Mouse (Mus musculus): ENCODE results near the gene Inpp5b.
"Not testable (repeated sequence)": the region's sequence is repeated elsewhere in the genome, so short reads cannot be mapped to it uniquely, and the experiment has no call there.

Gene Inpp5b

DNA sequence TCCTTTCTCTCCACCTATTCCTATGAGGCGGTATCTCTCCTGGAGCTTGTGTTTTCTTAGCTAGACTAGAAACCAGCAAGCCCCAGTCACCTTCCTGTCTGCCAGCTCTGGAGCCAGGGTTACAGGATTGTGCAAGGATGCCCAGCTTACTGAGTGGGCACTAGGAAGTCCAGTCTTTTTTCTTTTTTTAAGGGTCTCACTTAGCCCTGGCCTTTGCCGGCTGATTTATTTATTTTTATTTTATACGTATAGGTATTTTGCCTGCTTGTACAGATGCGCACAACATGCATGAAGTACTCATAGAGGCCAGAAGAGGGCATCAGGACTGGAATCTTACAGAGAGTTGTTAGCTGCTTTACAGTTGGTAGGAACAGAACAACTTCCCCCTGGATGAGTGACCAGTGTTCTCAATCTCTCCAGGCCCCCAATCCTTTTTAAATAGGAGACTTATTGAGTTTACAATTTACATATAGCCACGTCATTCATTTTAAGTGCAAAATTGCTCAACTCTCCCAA, 30.8 kb upstream of the Inpp5b start:
- DNase-seq = peak in 1 of 2 experiments; percentile 59

DNA sequence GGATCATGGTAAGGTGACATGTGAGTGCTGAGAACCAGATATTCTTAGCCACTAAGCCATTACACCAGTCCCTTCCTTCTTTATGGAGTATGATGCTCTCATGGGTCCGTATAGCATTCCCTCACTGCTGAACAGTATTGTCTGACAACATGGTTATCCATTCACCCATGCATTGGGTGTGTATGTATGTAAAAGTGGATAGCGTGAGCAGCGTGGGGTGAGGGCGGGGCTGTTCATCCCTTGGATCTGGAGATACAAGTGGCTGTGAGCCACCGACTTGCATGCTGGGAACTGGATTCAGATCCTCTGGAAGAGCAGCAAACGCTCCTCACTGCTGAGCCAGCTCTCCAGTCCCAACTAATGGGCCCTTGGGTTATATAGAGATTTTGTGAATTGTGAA, 29.0 kb upstream of the Inpp5b start:
- DNase-seq = no peak

DNA sequence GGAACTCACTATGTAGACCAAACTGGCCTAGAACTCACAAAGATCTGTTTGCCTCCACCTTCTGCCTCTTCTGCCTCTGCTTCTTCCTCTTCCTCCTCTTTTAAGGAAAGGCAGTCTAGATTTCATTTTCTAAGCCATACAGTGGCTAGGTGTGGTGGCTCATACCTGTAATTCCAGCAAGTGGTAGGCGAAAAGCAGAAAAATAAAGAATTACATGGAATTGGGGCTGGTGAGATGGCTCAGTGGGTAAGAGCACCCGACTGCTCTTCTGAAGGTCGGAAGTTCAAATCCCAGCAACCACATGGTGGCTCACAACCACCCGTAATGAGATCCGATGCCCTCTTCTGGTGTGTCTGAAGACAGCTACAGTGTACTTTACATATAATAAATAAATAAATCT, 27.8 kb upstream of the Inpp5b start:
- DNase-seq = not testable (repeated sequence)

GRCm38 (mm10) chr4:124714545-124715481, 26.8 kb upstream of the Inpp5b start, which contains the start of gene Sf3a3:
Gene Sf3a3 (plus strand): TSS chr4:124714776.
- DNase-seq = peak; percentile 94 to 95

- DNase-seq = no peak
Observed at GRCm38 (mm10) chr4:124719101-124719500, 22.5 kb upstream of the Inpp5b start.

- DNase-seq = no peak
Observed at GRCm38 (mm10) chr4:124726121-124726520, 15.5 kb upstream of the Inpp5b start.

- DNase-seq = no peak
Observed at GRCm38 (mm10) chr4:124736952-124737351, 4.7 kb upstream of the Inpp5b start.

DNA sequence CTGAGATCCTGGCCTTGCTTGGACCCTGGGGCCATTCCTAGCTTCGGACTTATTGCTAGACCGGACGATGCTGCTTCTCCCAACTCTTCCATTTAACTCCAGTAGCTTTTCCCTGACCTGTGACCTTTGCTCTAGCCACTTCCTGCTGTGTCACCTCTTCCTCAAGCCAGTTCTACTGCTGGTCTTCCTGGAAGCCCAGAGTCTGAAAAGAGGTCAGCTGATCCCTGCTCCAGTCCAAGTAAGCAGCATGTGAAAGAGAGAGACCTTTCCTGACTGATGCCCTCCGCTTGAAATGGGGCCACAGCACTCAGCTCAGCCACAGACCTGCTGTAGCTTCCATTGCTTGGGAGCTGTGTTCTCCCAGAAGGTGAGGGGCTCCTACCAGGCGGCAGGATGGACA, 4.2 kb upstream of the Inpp5b start:
- DNase-seq = no peak

DNA sequence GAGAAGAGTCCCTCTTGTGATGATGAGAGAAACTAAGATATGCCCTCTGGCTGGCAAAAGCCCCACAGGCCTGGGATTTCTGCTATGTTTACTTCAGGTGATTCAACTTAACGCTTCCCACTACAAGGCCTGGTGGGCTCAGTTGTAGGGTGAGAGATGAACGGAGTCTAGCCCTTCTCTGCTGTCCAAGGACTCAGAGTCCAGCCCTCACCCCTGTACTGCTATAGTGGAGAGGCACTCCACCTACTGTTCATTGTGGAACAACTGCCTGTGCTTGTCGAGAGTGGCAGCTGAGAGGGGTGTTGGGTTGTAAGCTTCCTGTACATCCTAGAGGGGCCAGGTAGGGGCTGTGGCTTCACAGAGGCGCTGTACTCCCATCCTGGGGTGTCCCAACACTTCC, 3.6 kb upstream of the Inpp5b start:
- DNase-seq = no peak

DNA sequence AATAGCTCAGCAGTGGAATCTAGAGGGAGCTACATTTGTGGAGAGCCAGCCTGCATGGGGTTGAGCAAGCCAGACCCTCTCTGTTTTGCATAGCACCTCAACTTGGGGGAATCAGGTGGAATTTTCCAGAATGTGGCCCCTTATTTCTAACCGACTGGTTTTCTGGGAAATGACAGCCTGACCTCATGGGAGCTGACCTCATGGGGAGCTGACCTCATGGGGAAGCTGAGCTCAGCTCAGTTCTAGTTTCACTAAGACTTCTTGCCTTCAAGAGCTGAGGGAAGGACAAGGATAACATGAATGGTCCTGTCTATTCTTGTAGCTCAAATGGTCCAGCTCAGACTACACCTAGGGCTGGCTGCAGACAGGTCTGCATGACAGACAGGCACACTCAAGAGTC, 2.9 kb upstream of the Inpp5b start:
- no peak for DNase-seq

DNA sequence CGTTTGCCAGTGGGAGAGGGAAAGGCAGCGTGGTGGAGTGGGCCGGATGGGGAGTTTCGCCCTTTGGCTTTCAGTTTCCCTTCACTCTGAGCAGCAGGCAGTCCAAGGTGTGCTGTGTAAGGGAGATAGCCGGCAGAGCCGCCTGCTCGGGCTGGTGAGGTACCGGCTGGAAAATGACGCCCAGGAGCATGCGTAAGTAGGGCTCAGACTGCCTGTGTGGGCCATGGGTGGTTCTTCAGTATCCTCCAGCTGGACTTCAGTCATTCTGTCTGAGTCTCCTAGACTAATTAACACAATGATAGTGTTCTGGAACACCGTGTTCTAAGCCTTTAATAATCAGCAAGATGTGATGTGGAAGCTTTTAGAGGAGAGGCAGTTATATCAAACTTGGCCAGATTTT, 1.2 kb downstream of the Inpp5b start:
- no peak for DNase-seq

GRCm38 (mm10) chr4:124746577-124746976, 4.9 kb downstream of the Inpp5b start:
- no peak for DNase-seq

DNA sequence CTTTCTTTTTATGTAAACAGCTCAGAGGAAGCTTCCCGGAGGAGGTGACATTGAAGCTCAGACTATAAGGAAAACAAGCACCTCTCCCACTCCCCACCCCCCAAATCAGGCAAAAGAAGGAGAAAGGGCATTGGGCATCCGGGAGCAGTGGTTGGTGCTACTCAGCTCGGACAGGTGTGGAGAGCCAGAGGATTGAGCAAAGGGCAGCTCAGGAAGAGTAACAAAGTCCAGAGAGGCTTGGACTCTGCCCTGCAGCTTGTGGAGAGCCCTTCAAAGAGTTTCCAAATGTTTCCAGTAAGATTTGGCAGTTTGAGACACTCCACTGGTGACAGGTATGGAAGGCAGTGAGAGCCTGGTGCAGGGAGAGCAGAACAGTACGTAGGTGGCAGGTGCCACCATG, 6.2 kb downstream of the Inpp5b start:
- DNase-seq = no peak

- peak; percentile 98 to 99 for DNase-seq
Observed at GRCm38 (mm10) chr4:124751300-124752250, 9.9 kb downstream of the Inpp5b start.

GRCm38 (mm10) chr4:124752281-124753199, 10.9 kb downstream of the Inpp5b start:
- DNase-seq = no peak

DNA sequence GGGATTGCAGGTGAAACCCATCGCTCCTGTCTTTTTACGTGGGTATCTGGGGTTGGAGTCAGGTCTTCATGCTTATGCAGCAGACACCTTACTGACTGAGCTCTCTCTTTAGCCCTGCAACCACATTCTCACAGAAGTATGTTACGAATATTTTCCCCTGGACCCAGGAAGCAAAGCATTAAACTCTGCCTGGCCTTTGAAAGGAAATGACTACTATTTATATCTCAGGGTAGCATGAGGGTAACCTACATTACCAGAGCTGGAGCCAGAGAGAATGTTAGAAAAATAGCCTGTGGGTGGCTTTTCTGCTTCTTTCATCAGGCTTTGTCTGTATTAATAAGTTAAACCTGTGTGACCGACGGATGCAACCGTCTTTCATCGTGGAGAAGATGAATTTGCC, 13.9 kb downstream of the Inpp5b start:
- no peak for DNase-seq

DNA sequence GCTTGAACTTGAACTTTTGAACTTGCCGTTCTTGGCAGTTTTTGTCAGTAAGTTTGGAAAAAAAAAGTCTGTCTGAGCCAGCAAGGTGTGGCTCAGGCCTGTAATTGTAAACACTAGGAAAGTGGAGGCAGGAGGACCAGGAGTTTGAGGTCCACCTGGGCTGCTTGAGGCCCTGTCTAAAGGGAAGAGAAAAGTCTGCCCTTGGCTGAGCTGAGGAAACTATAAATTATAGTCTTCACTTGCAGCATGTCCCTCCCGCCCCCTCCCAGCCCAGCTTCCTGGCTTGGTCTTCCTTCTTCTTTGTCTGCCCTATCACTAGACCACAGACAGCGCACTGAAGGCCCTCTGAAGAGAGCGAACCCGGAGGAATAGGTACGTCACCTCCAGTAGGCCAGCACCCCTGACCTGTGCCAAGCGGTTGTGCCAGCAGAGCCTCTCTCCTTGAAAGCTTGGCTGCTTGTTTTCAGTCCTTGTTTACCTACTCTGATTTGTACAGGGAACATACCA, 17.7 kb downstream of the Inpp5b start:
- peak in 1 of 2 experiments; percentile 24 for DNase-seq

DNA sequence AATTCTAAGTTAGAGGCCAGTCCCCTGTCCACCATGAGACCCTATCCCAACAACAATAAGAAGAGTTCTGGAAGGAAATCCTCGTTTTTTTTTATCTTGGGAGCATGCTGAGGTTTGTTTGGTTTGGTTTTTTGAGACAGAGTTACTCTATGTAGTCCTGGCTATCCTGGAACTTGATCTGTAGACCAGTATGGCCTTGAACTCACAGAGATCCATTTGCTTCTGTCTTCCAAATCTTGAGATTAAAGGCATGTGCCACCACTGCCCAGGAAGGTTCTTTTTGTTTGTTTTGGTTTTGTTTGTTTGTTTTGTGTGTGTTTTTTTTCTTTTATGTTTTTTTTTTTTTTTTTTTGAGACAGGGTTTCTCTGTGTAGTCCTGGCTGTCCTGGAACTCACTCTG, 19.6 kb downstream of the Inpp5b start:
- DNase-seq = no peak

GRCm38 (mm10) chr4:124762858-124763452, 21.3 kb downstream of the Inpp5b start:
- no peak for DNase-seq

- DNase-seq = peak; percentile 22 to 38
Observed at GRCm38 (mm10) chr4:124765802-124766565, 24.3 kb downstream of the Inpp5b start.

- no peak for DNase-seq
Observed at GRCm38 (mm10) chr4:124766566-124766940, 24.9 kb downstream of the Inpp5b start.

Measured in cerebellum, postnatal 25 days (tissue).